Comparison of ENCODE assay signal across 20 mouse cellular contexts in the genomic region with DNA sequence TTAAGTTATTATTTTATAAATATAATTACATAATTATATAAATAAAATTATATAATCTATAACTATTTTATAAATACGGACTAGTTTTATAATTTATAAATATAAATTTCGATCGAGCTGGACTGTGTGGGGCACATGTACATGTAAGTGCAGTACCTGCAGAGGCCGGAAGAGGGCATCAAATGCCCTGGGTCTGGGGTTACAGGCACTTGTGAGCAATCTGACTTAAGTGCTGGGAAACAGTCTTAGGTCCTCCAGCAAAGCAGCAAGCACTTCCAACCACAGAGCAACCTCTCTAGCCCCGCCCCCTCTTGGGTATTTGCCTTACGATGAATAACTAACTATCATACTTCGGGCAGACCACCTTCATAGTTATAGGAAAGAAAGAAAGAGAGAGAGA.
DNase-seq lines count a peak whose midpoint lies in the region; TF ChIP-seq lines count a peak whose summit lies in the region.
"Had no signal": no experiment of that assay in that cellular context is flagged by ENCODE, and none has a peak within 500 bp of the region (broad histone marks: within the 10 kb centered on the region; RNA-seq: fewer than 3 reads in every experiment).

No protein-coding gene starts in this region.

- H3K27ac ChIP-seq in ES-E14 (ENCODE audit: insufficient read depth, low read depth, low read length, poor library complexity, severe bottlenecking) = no peak overlapping the region
- H3K27ac ChIP-seq: embryonic facial prominence, embryonic 15.5 days; forebrain, embryonic 10.5 days; heart, embryonic 15.5 days; hindbrain, postnatal 0 days had no signal

- no peaks in the 10 kb centered on the region for H3K36me3 ChIP-seq in ES-E14 (ENCODE audit: control insufficient read depth, insufficient read depth, low read length, poor library complexity, severe bottlenecking)
- H3K36me3 ChIP-seq: embryonic facial prominence, embryonic 15.5 days; forebrain, embryonic 10.5 days; heart, embryonic 15.5 days; hindbrain, embryonic 13.5 days had no signal

- no peaks in the 10 kb centered on the region for H3K9me3 ChIP-seq in ES-E14 (ENCODE audit: control insufficient read depth, insufficient read depth, low read depth, low read length)
- H3K9me3 ChIP-seq: embryonic facial prominence, embryonic 15.5 days; forebrain, embryonic 10.5 days; heart, embryonic 15.5 days; hindbrain, embryonic 13.5 days had no signal

- H3K4me1 ChIP-seq in ES-E14 (ENCODE audit: control insufficient read depth in 2 of 2, insufficient read depth in 2 of 2, low read length in 2 of 2, poor library complexity in 1 of 2) = peaks cover 0 to 4% of the 10 kb centered on the region in 2 experiments; a peak in 2 of 4 replicates
- H3K4me1 ChIP-seq: embryonic facial prominence, embryonic 15.5 days; heart, embryonic 15.5 days had no signal

- DNase-seq in retina, embryonic 14.5 days (ENCODE audit: low spot score) = peak; percentile 27
- no peak for DNase-seq in retina, postnatal 1 day
- DNase-seq in ES-E14 (ENCODE audit: low read depth, low spot score) = peak; percentile 38
- DNase-seq in ZHBTc4 (ENCODE audit: low read depth, low spot score) = peak; percentile 72
- DNase-seq in spleen, postnatal 36 days (ENCODE audit: low spot score in 2 of 2) = no peak
- DNase-seq in heart, adult 8-10 months (ENCODE audit: low spot score) = no peak
- DNase-seq: adrenal gland, adult 8-10 months; adrenal gland, postnatal 36 days; cerebellum, adult 2 months; cerebellum, postnatal 10 days; embryo, embryonic 11 days; gastrocnemius, postnatal 10 days; heart, adult 18-20 months; heart, postnatal 14 days had no signal

- no peak overlapping the region for H3K9ac ChIP-seq in ES-E14 (ENCODE audit: insufficient read depth, low read depth, low read length, poor library complexity, severe bottlenecking)
- H3K9ac ChIP-seq: embryonic facial prominence, embryonic 15.5 days; heart, embryonic 15.5 days; hindbrain, embryonic 13.5 days had no signal

- in situ Hi-C loops in ES-E14 (cut with MboI; ENCODE audit: low sequenced_read_pairs in 2 of 2, unreplicated experiment in 2 of 2) = no loop called here

- H3K4me3 ChIP-seq in ES-E14 (ENCODE audit: insufficient read depth in 1 of 2, low read depth in 1 of 2, low read length in 2 of 2, poor library complexity in 1 of 2, severe bottlenecking in 1 of 2) = no peak overlapping the region
- H3K4me3 ChIP-seq: embryonic facial prominence, embryonic 15.5 days; erythroblast, embryonic 14.5 days; forebrain, embryonic 10.5 days; heart, embryonic 15.5 days; hindbrain, embryonic 13.5 days had no signal

TF ChIP-seq in ES-E14, 5 proteins besides CTCF, POLR2A, EP300 and RAD21:
- 0 out of 2 replicates have a peak, but pooled peaks have one; percentile 5 for TF ChIP-seq ZC3H11A (IDR thresholded peaks at IDR 0.05; ENCODE audit: borderline replicate concordance, low read depth, low read length)
- TF ChIP-seq ZNF384 (IDR thresholded peaks at IDR 0.05; ENCODE audit: low read depth, low read length) = no peak
- TF ChIP-seq CHD2 (IDR thresholded peaks at IDR 0.05; ENCODE audit: low read depth, low read length) = no peak
- no peak for TF ChIP-seq MAFK (IDR thresholded peaks at IDR 0.05; ENCODE audit: insufficient read depth, low read depth, low read length)
- TF ChIP-seq HCFC1 (IDR thresholded peaks at IDR 0.05; ENCODE audit: borderline replicate concordance, insufficient read depth, low read length) = no peak

Comparison
In these comparisons a context has a peak if more than half of its experiments do, and no peak if none do; other contexts are left out.
1. DNase-seq: peak in retina, embryonic 14.5 days (single experiment), ES-E14 (single experiment) and ZHBTc4 (single experiment); none in retina, postnatal 1 day (single experiment), spleen, postnatal 36 days (0 of 2) and heart, adult 8-10 months (single experiment).